Comparison of ENCODE assay signal across 8 mouse cellular contexts in genomic region chr13:85188903-85189643, GRCm38 (mm10). TPM values are rescaled to one million over a fixed set of nuclear protein-coding genes. Genes with fewer than 3 reads are reported as not detected.
A peak's percentile ranks its signal among the peaks of the same experiment; 100 is the strongest.
DNase-seq lines count a peak whose midpoint lies in the region; ATAC-seq lines count a peak whose summit lies in the region.

TSS of gene Ccnh (plus strand) at chr13:85189408.

- peak within 1 kb of the TSS; percentile 90 for H3K9ac ChIP-seq in heart, embryonic 14.5 days (ENCODE audit: low read length)
- H3K9ac ChIP-seq in liver, embryonic 13.5 days, result peak within 1 kb of the TSS; percentile 84
- peak within 1 kb of the TSS; percentile 86 for H3K9ac ChIP-seq in stomach, embryonic 16.5 days (ENCODE audit: low read length)

- peak within 1 kb of the TSS; percentile 86 for H3K4me2 ChIP-seq in heart, embryonic 14.5 days (ENCODE audit: low read length)
- H3K4me2 ChIP-seq in liver, embryonic 13.5 days, result peak within 1 kb of the TSS; percentile 81
- H3K4me2 ChIP-seq in stomach, embryonic 16.5 days (ENCODE audit: low read depth, low read length), result peak within 1 kb of the TSS; percentile 82

- peaks cover 24% of the 10 kb centered on the region for H3K36me3 ChIP-seq in heart, embryonic 14.5 days (ENCODE audit: control insufficient read depth, insufficient read depth, low read length)
- peaks cover 25% of the 10 kb centered on the region for H3K36me3 ChIP-seq in liver, embryonic 13.5 days
- H3K36me3 ChIP-seq in stomach, embryonic 16.5 days (ENCODE audit: control insufficient read depth, insufficient read depth, low read length), result peaks cover 12% of the 10 kb centered on the region

- ATAC-seq in CD4-positive, CD25-positive, alpha-beta regulatory T cell, adult 4 months, result peak; percentile 96
- ATAC-seq in heart, embryonic 14.5 days (ENCODE audit: insufficient number of reproducible peaks, insufficient read depth, low FRiP score, low read depth), result peak; percentile 98
- peak; percentile 98 for ATAC-seq in liver, embryonic 13.5 days (ENCODE audit: low read depth)
- peak; percentile 99 for ATAC-seq in stomach, embryonic 16.5 days (ENCODE audit: insufficient read depth, low FRiP score)

- peaks cover 0 to 3% of the 10 kb centered on the region in 2 experiments; a peak in 1 of 4 replicates for H3K4me1 ChIP-seq in heart, embryonic 14.5 days (ENCODE audit: control insufficient read depth in 2 of 2, insufficient read depth in 2 of 2, low read length in 2 of 2)
- H3K4me1 ChIP-seq in liver, embryonic 13.5 days (replicated peaks), result peaks cover 15% of the 10 kb centered on the region
- H3K4me1 ChIP-seq in stomach, embryonic 16.5 days (ENCODE audit: control insufficient read depth, insufficient read depth, low read length), result no peaks in the 10 kb centered on the region

- H3K27ac ChIP-seq in heart, embryonic 14.5 days (replicated peaks in 1 of 2; ENCODE audit: control insufficient read depth in 1 of 2, insufficient read depth in 1 of 2, low read depth in 2 of 2, low read length in 2 of 2), result peak within 1 kb of the TSS; percentile 67 to 84
- H3K27ac ChIP-seq in liver, embryonic 13.5 days, result peak within 1 kb of the TSS; percentile 72
- H3K27ac ChIP-seq in stomach, embryonic 16.5 days (ENCODE audit: low read length), result peak within 1 kb of the TSS; percentile 68

- WGBS in heart, embryonic 14.5 days, result 1% methylated on average over 44 of the region's 44 CpGs
- 1% methylated on average over 44 of the region's 44 CpGs for WGBS in liver, embryonic 13.5 days (ENCODE audit: insufficient replicate concordance)
- WGBS in stomach, embryonic 16.5 days, result 2% methylated on average over 44 of the region's 44 CpGs

- peak; percentile 88 for DNase-seq in c-Kit-negative CD71-positive TER-119-positive erythroid progenitor cells, embryonic 14.5 days (ENCODE audit: low read depth, low spot score)
- peak; percentile 64 for DNase-seq in fibroblast of lung, adult 2 months (ENCODE audit: low read depth)
- peak; percentile 94 for DNase-seq in kidney, postnatal 14 days
- DNase-seq in liver, embryonic 13.5 days, result peak; percentile 92
- peak; percentile 91 for DNase-seq in neural tube, embryonic 10.5 days (ENCODE audit: extremely low spot score, low spot score)

- H3K9me3 ChIP-seq in heart, embryonic 14.5 days (ENCODE audit: control insufficient read depth, low read length), result no peaks in the 10 kb centered on the region
- no peaks in the 10 kb centered on the region for H3K9me3 ChIP-seq in liver, embryonic 13.5 days (replicated peaks)
- no peaks in the 10 kb centered on the region for H3K9me3 ChIP-seq in stomach, embryonic 16.5 days (replicated peaks; ENCODE audit: control insufficient read depth, low read length)

- no peaks in the 10 kb centered on the region for H3K27me3 ChIP-seq in heart, embryonic 14.5 days (ENCODE audit: control insufficient read depth, insufficient read depth, low read length)
- H3K27me3 ChIP-seq in liver, embryonic 13.5 days, result no peaks in the 10 kb centered on the region
- no peaks in the 10 kb centered on the region for H3K27me3 ChIP-seq in stomach, embryonic 16.5 days (ENCODE audit: control insufficient read depth, insufficient read depth, low read length)

- peak within 1 kb of the TSS; percentile 87 to 96 for H3K4me3 ChIP-seq in heart, embryonic 14.5 days (ENCODE audit: control insufficient read depth in 1 of 2, insufficient read depth in 1 of 2, low read depth in 1 of 2, low read length in 2 of 2)
- peak within 1 kb of the TSS; percentile 80 for H3K4me3 ChIP-seq in liver, embryonic 13.5 days (replicated peaks)
- peak within 1 kb of the TSS; percentile 80 for H3K4me3 ChIP-seq in stomach, embryonic 16.5 days (replicated peaks; ENCODE audit: low read length)

RNA-seq across cellular contexts. Expression of gene Ccnh, which starts in this region (rescaled TPM):
- polyA plus RNA-seq in CD4-positive, CD25-positive, alpha-beta regulatory T cell, adult 4 months (2017; shearing (Covaris generic)), result 100 to 1,000 TPM; 109 to 157 TPM
- 59.6 and 70.5 TPM in 2 replicates for polyA plus RNA-seq in heart, embryonic 14.5 days (2014; fragmentation: Nextera tagmentation; extraction: Ambion mirVana)
- polyA plus RNA-seq in liver, embryonic 13.5 days (2015; fragmentation: Nextera tagmentation; extraction: Ambion mirVana), result 66.4 and 79.4 TPM in 2 replicates
- 68.8 and 76.2 TPM in 2 replicates for polyA plus RNA-seq in stomach, embryonic 16.5 days (2015; fragmentation: Nextera tagmentation; extraction: Ambion mirVana)

Comparison
In these comparisons a context has a peak if more than half of its experiments do, and no peak if none do; other contexts are left out.
1. Peak in every context shown above with its lines: DNase-seq, ATAC-seq, H3K4me3 ChIP-seq and H3K27ac ChIP-seq.